Mouse (Mus musculus) telencephalon, adult 2 months (tissue): Measurements from ENCODE around the gene Gm340.

Experiments
- DNase-seq: peaks from one replicate; pipeline ENCODE4 v3.0.0-alpha.2; 2011; ENCODE audit warnings: low read depth, low spot score

Gene Gm340

DNA sequence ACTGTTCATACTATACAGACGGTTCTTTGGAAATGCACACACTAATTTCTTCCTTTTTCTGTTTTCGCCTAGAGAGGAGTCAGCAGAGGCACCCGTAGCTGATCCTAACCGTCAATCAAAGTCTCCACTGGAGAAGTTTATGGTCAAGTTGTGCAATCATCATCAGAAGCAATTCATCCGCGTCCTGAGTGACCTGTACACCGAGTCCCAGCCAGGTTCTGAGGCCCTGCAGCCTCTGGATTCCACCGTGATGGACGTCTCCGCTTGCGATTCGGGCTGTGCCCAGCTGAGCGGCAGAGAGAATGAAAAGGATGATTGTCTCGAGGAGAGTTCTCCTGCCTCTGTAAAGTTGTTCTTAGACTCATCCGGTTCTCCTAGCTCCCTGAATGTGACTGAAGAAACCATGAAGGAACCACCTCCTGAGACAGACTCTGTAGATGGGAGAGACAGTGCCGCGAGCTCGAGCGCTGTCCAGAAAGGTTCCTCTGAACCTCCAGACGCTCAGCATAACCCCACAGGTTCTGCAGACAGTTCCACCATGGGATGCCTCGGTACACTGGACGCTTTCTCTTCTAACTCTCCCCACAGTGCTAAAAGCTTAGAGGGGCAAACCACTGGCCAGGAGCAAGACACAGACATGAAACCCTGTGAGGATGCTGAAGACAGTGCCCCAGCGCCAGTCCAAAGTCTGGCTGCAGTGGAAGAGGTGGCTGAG is at the start of gene Gm340:
Gene Gm340, plus strand, starts transcription at position 665 of the 715 bp plus-strand sequence.
- DNase-seq: no peak

DNA sequence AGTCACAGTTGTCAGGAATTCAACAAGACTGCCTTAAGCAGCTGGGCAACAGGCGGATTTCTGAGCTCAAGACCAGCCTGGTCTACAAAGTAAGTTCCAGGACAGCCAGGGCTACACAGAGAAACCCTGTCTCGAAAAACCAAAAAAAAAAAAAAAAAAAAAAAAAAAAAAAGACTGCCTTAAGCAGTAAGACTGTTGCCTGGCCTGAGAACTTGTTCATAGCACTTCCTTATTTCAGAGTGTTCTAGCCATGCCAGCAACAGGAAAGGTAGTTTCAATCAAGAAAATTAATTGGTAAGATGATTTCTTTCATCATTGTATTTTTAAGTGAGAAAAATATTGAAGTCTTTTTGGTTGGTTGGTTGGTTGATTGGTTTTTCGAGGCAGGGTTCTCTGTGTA is 48.1 kb upstream of the Gm340 start:
- no peak for DNase-seq

DNA sequence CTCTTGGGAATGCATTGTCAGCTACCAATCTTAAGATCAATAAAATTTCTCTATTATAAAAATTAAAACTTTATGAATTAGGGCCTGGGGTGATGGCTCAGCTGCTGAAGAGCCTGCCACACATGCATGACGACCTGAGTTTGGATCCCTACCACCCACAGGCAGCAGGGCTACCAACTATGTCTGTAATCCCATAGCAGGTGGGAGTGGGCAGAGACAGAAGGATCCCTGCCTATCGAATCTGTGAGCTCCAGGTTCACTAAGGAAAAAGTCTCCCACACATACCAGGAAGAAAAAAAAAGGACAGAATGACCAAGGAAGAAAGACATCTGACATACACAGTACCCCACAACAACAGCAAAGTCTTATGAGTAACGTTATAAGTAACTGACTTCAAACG is 25.2 kb upstream of the Gm340 start:
- no peak for DNase-seq

DNA sequence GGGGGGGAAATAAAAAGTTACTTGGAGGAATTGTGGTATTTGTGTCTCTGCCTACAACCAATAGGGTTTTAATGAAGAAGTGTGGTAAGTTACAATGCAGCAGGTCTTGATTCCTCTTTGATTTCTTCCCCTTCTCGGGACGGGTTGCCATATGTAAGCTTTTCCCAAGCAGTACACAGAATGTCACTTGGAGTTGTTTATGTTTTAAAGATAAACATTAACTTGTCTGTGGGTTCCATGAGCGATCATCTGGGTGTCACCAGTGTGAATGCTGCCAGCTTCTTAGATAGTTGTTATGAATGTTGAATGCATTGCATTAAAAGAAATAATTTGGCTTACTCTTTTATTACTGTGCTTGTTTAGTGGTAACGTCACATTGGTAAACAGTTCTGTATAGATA is 24.7 kb upstream of the Gm340 start:
- no peak for DNase-seq

DNA sequence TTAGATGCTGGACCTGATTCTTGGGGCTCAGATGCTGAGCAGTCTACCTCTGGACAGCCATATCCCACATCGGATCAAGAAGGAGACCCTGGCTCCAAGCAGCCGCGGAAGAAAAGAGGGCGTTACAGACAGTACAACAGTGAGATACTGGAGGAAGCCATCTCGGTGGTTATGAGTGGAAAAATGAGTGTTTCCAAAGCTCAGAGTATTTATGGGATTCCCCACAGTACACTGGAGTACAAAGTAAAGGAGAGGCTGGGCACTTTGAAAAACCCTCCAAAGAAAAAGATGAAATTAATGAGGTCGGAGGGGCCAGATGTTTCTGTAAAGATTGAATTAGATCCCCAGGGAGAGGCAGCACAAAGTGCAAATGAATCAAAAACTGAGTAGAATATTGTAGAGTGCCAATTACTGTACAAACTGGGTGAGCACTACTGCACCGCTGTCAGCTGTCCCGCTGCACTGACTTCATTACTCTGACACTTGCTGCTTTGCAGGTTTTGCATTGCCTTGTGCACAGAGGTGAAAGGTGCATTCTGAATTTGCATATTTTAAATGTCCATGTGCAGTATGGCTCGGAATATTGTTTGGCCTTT is 23.2 kb upstream of the Gm340 start:
- DNase-seq: no peak

DNA sequence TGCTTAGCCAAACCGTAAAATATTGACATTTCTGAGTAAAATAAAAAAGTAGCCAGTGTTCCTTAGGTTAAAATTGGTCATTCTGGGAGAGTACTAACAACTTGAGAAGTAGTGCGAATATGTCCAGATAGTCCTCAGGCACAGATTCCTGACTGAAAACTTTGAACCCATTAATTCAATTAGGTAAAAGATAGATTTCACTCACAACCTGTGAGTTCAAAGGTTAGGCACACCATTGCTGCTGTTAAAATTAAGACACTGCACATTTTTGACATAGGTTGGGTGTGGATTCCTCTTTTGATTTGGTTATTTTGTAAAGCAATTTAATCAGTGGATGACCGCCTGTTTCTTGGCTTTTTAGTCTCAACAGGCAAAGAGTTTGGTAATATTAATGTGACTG is 21.3 kb upstream of the Gm340 start:
- DNase-seq: no peak

DNA sequence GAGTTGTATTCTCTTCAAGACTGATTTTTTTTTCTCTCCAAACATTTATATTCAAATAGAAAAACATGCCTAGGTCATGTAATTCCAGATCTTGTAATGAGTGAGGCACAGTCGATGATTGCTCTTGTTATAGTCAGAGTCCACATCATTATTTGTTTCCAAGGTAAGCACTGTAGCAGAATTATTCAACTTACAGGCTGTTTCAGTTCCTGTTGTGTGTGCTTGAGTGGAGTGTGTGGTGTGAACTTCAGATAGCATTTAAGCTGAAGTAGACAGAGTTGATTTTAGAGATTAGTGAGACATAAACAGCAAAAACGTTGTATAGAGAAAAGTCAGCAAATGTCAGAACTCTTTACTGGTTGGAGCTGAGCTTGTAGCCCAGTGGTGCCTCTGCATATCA is 13.4 kb upstream of the Gm340 start:
- DNase-seq: no peak

DNA sequence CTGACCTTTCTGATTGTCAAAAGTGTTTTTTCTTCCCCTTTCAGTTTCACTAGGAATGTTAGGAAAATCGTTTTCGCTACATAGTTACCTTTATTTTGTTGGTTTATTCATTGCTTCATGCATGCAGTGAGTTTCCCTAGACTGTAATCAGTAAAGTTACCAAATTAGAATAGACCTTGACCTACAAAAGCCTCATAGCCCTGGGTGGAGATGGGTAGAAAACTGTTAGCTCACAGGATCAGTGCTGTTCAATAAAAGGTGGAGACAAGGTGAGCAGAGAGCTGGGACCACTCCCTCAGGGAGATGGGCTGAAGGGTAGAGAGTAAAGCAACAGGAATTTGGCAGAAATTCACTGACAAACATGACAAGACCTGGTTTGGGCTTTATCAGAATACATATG is 8.5 kb upstream of the Gm340 start:
- DNase-seq: no peak

DNA sequence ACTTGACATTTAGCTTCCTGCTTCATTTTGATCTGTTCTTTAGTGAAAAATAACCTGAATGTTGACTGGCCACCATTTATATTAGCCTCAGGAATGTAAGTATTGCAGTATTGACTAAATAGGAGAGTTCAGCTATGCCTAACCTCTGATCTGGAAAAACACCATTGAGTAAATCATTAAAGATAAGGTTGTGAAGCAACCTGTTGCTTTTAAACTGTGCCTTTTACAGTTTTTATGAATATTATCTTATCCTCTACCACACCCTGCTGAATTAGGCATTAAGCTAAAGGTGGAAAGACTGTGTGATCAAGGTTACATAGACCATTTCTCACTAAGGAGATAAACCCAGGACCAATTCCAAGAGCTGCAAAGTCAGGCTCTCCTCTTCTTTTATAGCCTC is 4.6 kb upstream of the Gm340 start:
- DNase-seq: no peak

DNA sequence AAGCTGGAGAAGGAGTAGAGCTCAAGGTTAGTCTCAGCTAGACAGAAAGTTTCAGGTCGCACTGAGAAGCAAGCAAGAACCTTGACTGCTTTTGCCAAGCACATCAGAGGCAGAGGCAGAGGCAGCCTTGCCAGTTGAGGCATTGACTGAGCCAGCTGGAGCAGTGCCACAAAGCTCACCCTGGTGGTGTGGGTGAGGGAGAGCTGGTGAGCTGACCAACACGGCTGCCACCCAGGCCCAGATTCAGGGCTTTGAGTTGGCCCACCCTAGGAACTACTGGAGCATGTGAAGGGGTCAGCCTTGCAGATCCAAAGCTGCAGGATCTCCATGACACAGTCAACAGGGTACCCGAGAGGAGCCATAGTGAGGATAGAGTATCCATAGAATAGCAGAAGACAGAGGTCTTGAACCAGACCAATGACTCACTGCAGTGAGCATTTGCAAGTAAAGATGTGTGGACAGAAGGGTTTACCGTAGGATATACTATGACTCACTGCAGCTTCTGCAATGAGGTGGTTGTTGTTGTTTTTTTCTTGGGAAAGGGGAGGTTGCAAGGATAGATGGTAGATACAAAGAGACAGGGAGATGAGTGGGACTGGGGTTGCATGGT is 2.8 kb upstream of the Gm340 start:
- DNase-seq: no peak

DNA sequence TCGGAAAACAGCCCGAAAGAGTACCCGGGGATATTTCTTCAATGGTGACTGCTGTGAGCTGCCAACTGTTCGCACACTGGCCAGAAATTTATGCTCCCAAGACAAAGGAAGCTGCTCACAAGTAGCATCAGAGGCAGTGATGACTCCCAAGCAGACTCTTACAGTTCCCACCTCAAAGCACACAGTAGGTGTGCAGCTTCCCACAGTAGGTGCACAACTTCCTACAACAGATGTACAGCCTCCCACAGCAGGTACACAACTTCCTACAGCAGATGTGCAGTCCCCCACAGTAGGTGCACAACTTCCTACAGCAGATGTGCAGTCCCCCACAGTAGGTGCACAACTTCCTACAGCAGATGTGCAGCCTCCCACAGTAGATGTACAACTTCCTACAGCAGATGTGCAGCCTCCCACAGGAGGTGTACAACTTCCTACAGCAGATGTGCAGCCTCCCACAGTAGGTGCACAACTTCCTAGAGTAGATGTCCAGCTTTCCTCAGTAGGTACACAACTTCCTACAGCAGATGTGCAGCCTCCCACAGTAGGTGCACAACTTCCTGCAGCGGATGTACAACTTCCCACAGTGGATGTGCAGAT is 846 bp downstream of the Gm340 start:
- no peak for DNase-seq

DNA sequence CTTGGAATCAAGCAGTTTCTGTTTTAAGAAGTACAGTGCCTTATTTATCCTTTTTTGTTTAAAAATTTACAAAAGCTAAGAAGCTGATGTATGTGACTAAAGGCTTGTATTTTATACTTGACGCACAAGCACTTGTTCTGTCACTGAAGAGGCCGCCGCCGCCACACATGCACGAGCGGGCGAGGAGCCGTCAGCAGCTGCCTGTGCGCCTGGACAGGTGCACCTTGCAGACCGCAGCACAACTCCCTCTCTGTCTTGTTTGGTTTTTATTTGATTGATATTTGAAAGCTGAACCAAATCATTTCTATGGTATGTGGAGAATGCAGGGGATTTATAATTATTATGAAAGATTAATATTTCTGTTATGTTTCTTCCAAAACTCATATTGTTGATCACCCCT is 4.6 kb downstream of the Gm340 start:
- no peak for DNase-seq

DNA sequence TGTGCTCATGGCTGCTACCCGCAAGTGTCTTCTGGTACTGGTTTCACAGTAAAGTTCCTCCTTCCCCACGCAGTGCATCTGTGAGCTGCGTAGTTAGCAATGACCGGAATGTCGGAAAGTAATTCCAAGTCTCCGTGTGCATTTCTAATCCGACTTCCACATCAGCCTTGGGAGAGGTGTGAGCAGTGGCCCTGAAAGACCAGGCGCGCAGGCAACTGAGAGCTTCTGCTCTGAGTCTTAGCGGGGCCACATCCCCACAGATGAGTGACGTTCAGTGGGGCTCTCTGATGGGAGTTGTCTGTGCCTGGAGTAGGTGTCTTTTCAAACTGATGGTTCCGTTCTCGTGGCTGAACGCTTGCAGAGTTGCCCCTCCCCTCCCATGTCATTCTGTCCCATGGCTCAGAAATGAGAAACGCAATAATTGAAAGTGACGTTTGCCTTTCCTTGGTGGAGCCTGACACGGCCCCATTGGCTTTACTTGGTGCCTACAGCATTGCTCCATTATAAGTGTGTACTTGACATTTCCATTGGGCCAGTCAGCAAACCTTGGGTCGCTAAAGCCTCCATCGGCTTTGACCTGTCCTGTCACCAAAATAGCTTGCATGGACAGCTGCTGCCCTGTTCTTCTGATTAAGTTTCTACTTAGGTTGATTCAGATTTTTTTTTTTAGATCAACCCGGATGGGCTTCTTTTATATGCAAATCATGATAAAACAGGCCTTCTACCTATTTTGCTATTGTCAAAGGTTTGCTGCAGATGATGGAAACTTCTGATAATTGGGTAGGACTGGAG is 5.5 kb downstream of the Gm340 start:
- no peak for DNase-seq

DNA sequence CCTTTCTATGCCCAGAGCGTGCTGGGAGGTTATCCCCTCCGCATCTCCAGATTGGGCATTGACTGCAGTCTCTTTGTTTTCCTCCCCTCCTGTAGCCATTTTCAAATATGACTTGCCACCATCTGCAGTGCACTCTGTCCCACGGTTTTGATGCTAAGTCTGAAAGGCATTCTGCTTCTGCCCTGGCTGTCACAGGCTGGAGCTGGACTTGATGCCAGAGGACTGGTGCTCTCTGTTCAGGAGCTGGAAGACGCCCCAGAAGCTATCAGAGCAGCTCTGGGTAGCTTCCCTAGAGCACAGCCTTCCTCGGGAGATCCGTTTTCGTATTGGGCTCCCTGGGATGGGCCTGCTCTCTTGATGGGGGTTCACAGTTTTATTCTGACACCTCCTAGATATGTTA is 6.9 kb downstream of the Gm340 start:
- DNase-seq: no peak

DNA sequence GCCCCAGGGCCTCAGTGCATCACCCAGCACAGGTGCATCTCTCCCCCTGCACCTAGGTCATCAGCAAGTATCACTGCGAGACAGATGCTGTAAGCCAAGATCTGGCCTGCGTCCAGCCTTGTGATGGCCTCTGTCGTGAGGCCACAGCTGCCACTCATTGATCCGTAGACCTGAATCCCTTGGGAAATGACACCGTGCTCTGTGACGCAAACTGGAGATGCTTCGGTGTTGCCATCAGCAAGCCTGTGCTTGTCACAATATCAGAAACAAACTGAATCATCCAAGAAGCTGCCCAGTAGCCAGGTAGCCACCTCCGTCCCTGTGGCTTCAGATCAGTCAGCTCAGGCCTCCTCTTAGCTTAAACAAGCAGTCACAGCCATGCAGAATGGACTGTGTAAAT is 7.5 kb downstream of the Gm340 start:
- DNase-seq: no peak

DNA sequence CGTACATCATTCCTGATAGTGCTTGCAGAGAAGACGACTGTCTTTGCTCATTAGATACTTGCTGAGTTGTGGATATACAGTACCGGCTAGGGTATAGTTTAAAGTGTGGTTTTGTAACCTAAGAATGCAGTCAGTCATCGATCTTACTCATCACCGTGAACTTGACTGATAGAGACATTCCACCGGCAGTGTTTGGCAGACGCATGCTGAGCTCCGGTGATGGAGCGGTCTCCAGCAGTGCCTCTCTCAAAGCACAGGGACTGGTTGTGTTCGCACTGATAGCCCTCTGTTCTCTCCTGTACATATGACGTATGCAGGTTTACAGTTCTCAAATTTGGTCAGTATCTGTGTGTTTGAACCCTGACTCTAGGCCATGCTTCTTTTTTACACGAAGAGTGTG is 9.6 kb downstream of the Gm340 start:
- no peak for DNase-seq

DNA sequence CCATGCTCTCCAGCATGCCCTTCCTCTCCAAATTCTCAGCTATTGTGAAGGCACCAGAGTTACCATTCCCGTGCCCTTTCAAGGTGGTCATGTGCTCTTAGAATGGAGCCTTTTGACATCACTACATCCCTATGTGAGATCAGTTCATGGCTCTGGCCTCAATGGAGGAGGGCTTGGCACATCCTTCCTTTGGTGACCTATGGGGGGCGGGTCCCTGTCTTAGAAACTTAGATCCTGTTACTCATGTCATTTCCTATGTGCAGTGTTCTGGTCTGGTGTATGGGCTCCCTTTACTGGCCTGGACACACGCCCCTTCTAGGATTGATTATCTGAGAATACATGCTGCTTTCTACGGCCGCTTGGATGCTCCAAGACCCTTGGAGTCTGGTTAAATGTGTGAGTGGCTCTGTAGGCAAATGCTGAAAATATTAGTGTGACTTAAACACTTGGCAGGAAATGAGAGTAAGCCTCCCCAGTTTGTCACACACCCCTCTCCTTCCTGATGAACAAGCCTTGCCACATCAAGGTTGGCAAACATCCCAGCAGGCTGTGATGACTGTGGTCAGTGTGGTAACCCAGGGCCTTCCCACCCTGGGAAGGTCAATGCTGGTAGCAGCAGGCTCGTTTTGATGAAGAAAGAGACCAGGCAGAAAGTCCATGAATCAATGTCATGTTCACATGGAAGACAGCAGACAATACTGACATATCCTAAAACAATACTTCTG is 15.2 kb downstream of the Gm340 start:
- DNase-seq: no peak

DNA sequence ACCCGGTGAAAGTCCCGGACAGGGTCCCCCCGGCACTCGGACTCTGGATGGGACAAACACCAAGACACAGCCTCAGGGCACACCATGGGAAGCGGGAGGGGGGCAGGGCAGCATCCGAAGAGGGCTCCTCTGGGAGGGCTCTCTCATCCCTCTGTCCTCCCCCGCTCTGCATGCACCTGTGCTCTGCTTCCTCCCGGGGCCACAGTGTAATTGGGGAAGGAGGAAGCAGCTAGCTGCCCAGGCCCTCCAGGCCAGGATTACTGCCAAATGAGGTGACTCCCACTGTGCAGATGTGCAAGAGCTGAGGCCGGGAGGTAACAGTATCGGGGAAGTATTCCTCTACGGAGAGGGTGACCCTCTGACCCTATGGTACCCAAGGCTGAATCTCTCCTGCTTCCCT is 18.5 kb downstream of the Gm340 start:
- no peak for DNase-seq

DNA sequence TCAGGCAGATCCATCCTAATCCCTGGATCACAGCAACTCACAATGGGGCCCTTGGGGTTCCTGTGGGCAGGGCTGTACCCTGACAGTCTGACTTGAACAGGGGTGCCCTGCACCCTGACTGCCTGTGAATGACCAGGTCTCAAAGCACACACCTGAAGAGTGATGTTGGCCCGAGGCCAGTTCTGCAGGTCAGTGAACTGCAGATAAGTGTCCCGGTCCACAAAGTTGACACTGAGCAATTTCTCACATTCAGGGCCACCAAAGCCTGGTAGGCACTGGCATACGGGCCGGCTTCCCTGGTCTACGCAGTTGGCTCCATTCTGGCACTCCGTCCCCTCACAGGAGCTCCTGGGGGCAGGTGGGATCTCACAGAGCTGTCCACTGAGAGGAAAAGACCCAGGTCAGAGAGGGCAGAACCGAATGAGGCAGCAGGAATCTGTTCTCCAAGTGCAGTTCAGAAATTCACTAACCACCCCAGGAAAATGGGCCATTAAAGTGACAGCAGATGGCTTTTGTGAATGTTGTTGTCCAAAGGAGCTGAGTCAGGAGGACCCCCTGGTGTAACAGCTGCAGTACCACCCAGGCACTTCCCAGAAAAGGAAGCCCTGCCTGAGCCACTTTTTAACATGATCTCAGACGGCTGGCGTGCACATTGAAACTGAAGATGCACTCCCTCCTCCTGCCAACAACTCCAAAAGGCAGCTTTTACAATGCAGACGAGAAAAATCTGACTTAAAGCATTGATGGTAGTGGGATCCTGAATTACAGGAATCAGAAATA is 24.2 kb downstream of the Gm340 start:
- peak; percentile 50 for DNase-seq

DNA sequence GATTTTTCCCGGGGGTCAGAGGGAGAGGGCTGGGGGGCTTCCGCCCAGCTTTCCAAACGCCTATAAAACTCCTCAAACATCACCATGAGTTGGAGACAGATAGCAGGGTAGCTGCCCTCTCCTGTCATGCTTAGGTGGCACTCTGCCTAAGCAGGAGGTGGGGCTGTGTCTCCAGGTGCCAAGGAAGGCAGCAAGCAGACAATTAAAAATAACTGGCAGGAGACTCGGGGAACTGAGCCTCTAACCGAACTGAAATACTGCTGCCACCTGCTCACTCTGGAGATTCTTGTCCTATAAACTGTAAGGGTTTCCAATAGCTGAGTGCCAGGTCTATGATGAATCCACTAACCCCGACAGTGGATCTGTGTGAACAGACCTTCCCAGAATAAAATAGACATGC is 29.5 kb downstream of the Gm340 start:
- DNase-seq: no peak
